Mouse (Mus musculus): ENCODE measurements around the gene Clec12b. TPM values are rescaled to one million over a fixed set of nuclear protein-coding genes. Genes with fewer than 3 reads are reported as not detected.
A peak's percentile ranks its signal among the peaks of the same experiment; 100 is the strongest.

Clec12b gene
- not detected for total RNA-seq (2021)
- long read RNA-seq, experiment 1: 0 reads
- long read RNA-seq, experiment 2: 0 reads

GRCm38 (mm10) chr6:129385774-129386173 lies at the start of gene Clec12b:
Gene Clec12b (minus strand): TSS chr6:129385874.
- DNase-seq: no peak

DNA sequence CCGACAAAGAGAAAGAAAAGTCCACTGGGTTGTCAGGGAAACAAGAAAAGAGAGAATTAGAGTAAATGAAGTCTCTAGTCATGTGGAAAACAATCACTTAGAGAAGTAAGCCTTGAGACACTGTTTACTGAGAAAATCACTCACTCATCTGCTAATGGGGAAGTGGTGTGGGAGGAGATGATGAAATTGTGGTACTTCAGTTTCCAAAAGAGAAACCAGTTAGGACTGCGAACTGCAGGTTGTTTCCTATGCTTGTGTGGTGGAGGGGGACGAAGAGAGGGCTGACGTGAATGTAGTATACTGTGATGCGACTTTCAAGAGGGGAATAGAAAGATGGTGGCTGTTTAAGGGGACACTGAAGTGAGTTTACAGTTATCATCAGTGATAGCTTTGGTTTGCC lies 48.6 kb upstream of the Clec12b start:
- no peak for DNase-seq

DNA sequence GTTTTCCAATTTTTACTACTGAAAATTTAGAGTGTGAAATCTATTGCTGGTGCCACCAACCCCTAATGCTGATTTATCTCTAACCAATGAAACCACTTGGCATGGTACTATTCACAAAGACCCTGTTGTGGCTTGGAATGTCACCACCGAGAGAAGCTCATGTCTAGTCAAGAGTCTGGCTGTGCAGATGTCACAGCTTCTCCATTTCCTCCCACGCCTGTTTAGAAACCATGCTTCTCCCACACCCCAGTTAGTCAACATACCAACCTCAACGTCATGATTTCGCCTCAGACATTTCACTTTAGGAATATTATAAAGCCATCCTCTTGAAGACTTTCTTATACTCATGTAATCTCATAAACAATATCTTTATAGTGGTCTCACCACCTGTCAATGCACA lies 41.6 kb upstream of the Clec12b start:
- no peak for DNase-seq

- DNase-seq: peak; percentile 11
Measured at GRCm38 (mm10) chr6:129425812-129426211, 40.1 kb upstream of the Clec12b start.

DNA sequence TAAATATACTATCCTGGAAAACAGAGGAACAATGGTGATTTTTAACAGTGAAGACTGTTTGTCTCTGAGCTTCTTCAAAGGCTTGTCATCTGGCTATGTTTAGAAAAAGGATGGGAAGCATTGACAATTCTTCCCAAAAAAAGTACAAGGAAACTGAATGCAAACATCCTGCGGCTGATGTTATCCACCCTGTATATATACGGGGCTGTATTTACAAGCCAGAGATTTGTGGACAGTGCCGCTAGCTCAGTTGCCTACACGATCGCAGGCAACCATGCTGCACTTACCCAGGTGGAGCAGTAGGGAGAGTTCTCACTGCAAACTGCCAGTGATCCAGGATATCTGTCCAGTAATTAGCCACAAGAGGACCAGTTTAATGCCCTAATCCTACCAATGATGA lies 39.5 kb upstream of the Clec12b start:
- no peak for DNase-seq

DNA sequence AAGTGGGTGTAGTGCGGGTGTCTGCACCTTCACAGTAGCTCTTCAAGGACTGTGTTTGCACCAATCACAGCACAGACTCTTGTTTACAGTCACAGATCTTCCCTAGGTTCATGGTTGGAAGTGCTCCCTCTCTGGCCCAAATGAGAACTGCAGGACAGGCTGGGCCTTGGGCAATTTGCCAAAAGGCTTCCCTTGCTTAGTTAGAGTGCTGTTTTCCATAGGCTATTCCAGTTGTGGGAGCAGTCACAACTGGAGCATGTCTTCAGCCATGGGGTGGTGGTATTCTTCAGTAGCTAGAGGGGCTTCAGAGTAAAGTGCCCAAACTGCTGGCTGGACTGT lies 38.0 kb upstream of the Clec12b start:
- DNase-seq: peak; percentile 88

- DNase-seq: peak; percentile 41
Measured at GRCm38 (mm10) chr6:129423040-129423733, 37.5 kb upstream of the Clec12b start.

- peak; percentile 5 for DNase-seq
Measured at GRCm38 (mm10) chr6:129422311-129422710, 36.6 kb upstream of the Clec12b start.

DNA sequence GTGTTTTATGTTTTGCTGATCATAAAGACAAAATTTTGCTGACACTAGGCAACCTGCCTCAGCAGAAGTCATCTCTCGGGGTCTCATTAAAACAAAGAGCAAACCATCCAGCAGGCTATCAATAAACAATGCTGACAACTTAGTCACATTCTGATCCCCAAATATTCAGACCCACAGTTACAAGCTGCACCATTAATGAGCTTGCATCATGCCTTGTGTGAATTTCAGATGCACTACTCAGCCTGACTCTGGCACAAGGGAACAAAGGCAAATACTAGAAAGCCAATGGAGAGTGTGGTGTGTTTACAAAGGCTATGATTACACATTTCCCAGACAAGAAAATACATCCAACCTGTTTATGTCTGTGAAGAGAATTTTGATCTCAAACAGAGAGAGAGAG lies 28.5 kb upstream of the Clec12b start:
- no peak for DNase-seq

GRCm38 (mm10) chr6:129408562-129408961 lies 22.9 kb upstream of the Clec12b start, which contains the start of gene Clec9a:
Gene Clec9a (plus strand): TSS chr6:129408862.
- DNase-seq: no peak

GRCm38 (mm10) chr6:129407324-129407723 lies 21.6 kb upstream of the Clec12b start:
- no peak for DNase-seq

DNA sequence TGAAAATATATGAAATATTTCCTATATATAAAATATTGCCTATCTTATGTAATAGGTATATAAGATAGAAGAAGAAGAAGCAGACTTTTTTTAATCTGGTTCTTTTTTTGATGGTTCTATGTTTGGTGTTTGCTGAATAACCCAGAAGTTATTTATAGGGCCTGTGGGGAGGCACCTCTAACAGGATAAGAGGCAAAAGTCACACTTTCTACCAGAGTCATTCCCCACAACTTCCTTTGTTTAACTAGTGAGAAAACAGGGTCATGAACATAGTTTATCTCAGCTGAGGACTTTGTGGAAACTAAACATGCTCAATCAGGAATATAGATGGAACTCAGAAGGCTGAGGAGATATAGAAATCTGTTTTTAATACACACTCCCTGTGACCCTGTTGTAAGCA lies 20.3 kb upstream of the Clec12b start:
- DNase-seq: no peak

- no peak for DNase-seq
Measured at GRCm38 (mm10) chr6:129403391-129403790, 17.7 kb upstream of the Clec12b start.

- DNase-seq: no peak
Measured at GRCm38 (mm10) chr6:129402404-129402803, 16.7 kb upstream of the Clec12b start.

DNA sequence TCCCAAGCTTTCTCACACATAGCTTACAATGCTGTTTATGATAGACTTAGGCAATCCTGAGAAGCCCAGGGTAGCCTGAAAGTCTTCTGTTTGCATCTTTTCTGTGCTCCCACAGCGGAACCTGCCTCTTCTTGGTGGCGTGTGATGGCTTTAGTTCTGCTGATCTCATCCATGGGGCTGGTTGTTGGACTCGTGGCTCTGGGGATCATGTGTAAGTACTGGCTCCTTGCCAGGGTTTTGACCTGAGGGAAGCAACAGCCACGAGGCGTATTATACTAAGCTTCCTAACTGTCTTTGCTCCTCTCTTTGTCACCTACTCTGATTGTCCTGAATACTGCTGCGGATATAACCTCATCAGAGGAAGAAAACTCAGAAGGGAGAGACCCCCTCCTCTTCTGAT lies 14.3 kb upstream of the Clec12b start:
- peak; percentile 49 for DNase-seq

GRCm38 (mm10) chr6:129396997-129397396 lies 11.3 kb upstream of the Clec12b start, which contains the start of gene Clec1b:
Gene Clec1b (plus strand): TSS chr6:129397297.
- DNase-seq: no peak

DNA sequence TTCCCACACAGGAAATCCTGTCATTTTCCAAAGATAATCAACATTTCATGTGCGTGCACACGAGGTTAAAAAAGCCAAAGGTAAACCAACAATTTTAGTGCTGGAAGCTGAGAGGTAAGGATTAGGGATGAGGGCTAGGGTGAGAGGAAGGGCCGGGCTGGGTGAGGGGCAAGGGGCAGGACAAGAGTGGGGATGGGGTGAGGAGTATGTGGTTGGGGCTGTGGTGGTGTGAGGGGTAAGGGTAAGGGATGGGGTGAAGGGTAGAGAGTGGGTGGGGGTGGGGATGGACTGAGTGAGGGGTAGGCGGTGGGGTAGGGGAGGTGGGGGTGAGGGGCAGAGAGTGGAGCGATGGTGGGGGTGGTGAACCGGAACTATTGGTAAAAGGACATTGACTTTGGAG lies 8.1 kb upstream of the Clec12b start:
- DNase-seq: no peak

GRCm38 (mm10) chr6:129393087-129393720 lies 7.5 kb upstream of the Clec12b start:
- no peak for DNase-seq

GRCm38 (mm10) chr6:129385000-129385399 lies 674 bp downstream of the Clec12b start:
- DNase-seq: no peak

GRCm38 (mm10) chr6:129383466-129383865 lies 2.2 kb downstream of the Clec12b start:
- DNase-seq: no peak

DNA sequence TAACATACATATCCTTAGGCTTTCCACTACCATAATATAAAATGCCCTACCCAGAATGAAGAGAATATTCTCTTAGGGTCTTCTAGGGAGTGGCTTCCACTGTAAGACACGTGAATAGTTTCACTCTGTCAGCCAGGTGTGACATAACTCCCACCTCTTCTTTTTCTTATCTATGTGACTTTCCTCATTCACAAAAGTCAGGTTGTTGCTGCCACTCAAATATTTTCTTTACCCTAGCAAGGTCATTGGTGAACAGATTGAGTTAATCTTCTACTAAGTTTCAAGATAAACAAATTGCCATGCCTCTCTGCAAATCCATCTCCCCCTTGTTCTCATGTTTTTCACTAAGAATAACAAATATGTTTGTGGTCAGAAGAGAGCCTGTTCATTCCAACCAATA lies 3.9 kb downstream of the Clec12b start:
- no peak for DNase-seq

GRCm38 (mm10) chr6:129380454-129380853 lies 5.2 kb downstream of the Clec12b start:
- DNase-seq: no peak

DNA sequence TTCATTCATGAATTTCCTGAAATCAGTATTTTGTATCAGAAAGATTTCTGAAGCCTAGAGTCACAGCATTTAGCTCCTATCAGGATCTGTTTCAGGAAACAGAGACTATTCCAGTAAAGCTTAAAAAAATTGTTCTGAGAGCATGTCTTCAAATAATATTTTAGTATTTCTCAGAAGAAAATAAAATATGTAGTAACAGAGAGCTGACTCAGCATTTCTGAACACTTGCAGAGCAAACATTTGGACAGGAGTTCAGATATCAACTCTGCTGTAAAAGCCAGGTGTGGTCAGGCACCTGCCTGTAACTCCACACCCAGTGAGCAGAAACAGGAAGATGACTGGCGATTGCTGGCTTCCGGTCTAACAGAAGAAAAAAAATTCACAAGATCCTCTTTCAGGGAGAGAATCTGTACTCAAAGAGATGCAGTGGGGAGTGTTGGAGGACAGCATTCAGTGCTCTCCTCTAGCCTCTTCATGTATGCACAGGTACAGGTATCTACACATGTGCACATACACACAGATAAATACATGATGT lies 10.7 kb downstream of the Clec12b start:
- no peak for DNase-seq

Data from adrenal gland, postnatal 10 days (tissue).